Mouse (Mus musculus): Measurements from ENCODE around the gene Gast. TPM values are rescaled to one million over a fixed set of nuclear protein-coding genes. Genes with fewer than 3 reads are reported as not detected.
A peak's percentile ranks its signal among the peaks of the same experiment; 100 is the strongest.
"Not testable (repeated sequence)": the region's sequence is repeated elsewhere in the genome, so short reads cannot be mapped to it uniquely, and the experiment has no call there.

The Gast gene
- total RNA-seq (2021): not detected
- long read RNA-seq: 0 reads

- no peak for DNase-seq (ENCODE audit: low spot score in 2 of 2)
Observed at GRCm38 (mm10) chr11:100333944-100334457, at the start of gene Gast. Gast (plus strand) TSS chr11:100334407.

- no peak for DNase-seq (ENCODE audit: low spot score in 2 of 2)
Observed at GRCm38 (mm10) chr11:100284988-100285387, 49.2 kb upstream of the Gast start.

GRCm38 (mm10) chr11:100287024-100287423, 47.2 kb upstream of the Gast start:
- DNase-seq (ENCODE audit: low spot score in 2 of 2): no peak

- no peak for DNase-seq (ENCODE audit: low spot score in 2 of 2)
Observed at GRCm38 (mm10) chr11:100288942-100289341, 45.3 kb upstream of the Gast start.

- no peak for DNase-seq (ENCODE audit: low spot score in 2 of 2)
Observed at GRCm38 (mm10) chr11:100290235-100290634, 44.0 kb upstream of the Gast start.

GRCm38 (mm10) chr11:100292884-100293283, 41.3 kb upstream of the Gast start:
- no peak for DNase-seq (ENCODE audit: low spot score in 2 of 2)

- DNase-seq (ENCODE audit: low spot score in 2 of 2): peak; percentile 61 to 82
Observed at GRCm38 (mm10) chr11:100295308-100295707, 38.9 kb upstream of the Gast start.

- DNase-seq (ENCODE audit: low spot score in 2 of 2): no peak
Observed at GRCm38 (mm10) chr11:100297801-100298200, 36.4 kb upstream of the Gast start.

- peak; percentile 67 to 93 for DNase-seq (ENCODE audit: low spot score in 2 of 2)
Observed at GRCm38 (mm10) chr11:100298274-100299036, 35.8 kb upstream of the Gast start.

- peak in 1 of 2 experiments; percentile 71 for DNase-seq (ENCODE audit: low spot score in 2 of 2)
Observed at GRCm38 (mm10) chr11:100300293-100300692, 33.9 kb upstream of the Gast start.

- no peak for DNase-seq (ENCODE audit: low spot score in 2 of 2)
Observed at GRCm38 (mm10) chr11:100301292-100301691, 32.9 kb upstream of the Gast start.

- no peak for DNase-seq (ENCODE audit: low spot score in 2 of 2)
Observed at GRCm38 (mm10) chr11:100307900-100308299, 26.3 kb upstream of the Gast start.

GRCm38 (mm10) chr11:100308672-100309071, 25.5 kb upstream of the Gast start:
- DNase-seq (ENCODE audit: low spot score in 2 of 2): not testable (repeated sequence)

- DNase-seq (ENCODE audit: low spot score in 2 of 2): no peak
Observed at GRCm38 (mm10) chr11:100311656-100312055, 22.6 kb upstream of the Gast start.

GRCm38 (mm10) chr11:100312096-100312679, 22.0 kb upstream of the Gast start:
- peak; percentile 37 to 79 for DNase-seq (ENCODE audit: low spot score in 2 of 2)

- no peak for DNase-seq (ENCODE audit: low spot score in 2 of 2)
Observed at GRCm38 (mm10) chr11:100313424-100313823, 20.8 kb upstream of the Gast start.

- no peak for DNase-seq (ENCODE audit: low spot score in 2 of 2)
Observed at GRCm38 (mm10) chr11:100315439-100315838, 18.8 kb upstream of the Gast start.

GRCm38 (mm10) chr11:100317826-100318380, 16.3 kb upstream of the Gast start:
- no peak for DNase-seq (ENCODE audit: low spot score in 2 of 2)

GRCm38 (mm10) chr11:100318529-100319451, 15.4 kb upstream of the Gast start:
- no peak for DNase-seq (ENCODE audit: low spot score in 2 of 2)

- peak; percentile 100 for DNase-seq (ENCODE audit: low spot score in 2 of 2)
Observed at GRCm38 (mm10) chr11:100319492-100320171, 14.6 kb upstream of the Gast start, which contains the start of gene Eif1. Eif1 (plus strand) TSS chr11:100319885.

Data from layer of hippocampus, adult 18-20 months (tissue).